Mouse (Mus musculus): ENCODE measurements around the gene Homer3. TPM values are rescaled to one million over a fixed set of nuclear protein-coding genes. Genes with fewer than 3 reads are reported as not detected.

The Homer3 gene
- polyA plus RNA-seq, 2 experiments, result 38.2 to 81.2 TPM

DNA sequence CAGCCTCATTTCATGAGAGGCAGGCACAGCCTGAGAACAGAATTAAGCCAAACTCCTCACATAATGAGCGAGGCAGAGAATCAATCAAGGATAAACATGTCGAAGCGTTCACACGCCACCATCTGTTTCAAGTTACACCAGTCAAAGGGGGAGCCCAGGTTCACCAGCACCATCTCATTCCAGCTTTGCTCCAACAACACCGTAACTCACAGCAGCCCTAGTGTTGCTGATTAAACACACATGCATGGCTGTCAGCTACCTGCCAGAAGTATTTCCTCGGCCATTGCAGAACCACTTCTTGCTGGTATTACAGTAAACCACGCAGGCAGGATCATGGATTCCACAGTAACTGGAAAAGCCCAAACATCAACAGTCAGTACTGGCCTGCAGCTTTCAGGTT lies 60.4 kb downstream of the Homer3 start:
- no peak for TF ChIP-seq POLR2A (IDR thresholded peaks at IDR 0.05; ENCODE audit: borderline replicate concordance, extremely low read depth, insufficient read depth, insufficient read length)
- ATAC-seq (ENCODE audit: low FRiP score, low read depth) (no peak), DNase-seq (ENCODE audit: low spot score) (no peak)
- Histone ChIP-seq H3K4me2 (replicated peaks; ENCODE audit: low read depth, low read length, severe bottlenecking) (no peak overlapping the region), H3K4me1 (ENCODE audit: control insufficient read depth, insufficient read depth, low read length) (peaks cover 11% of the 10 kb centered on the region; the same call in 1 of the 2 replicates), H3K27ac (replicated peaks; ENCODE audit: low read depth, low read length) (no peak overlapping the region), H3K36me3 (ENCODE audit: control insufficient read depth, insufficient read depth, low read length) (peaks cover 70% of the 10 kb centered on the region), H3K27me3 (ENCODE audit: control insufficient read depth, insufficient read depth, low read length) (no peaks in the 10 kb centered on the region), H3K4me3 (replicated peaks; ENCODE audit: low read length) (no peak overlapping the region), H3K9ac (ENCODE audit: low read depth, low read length, severe bottlenecking) (no peak overlapping the region), H3K9me3 (ENCODE audit: control insufficient read depth, low read length) (no peaks in the 10 kb centered on the region)
- 26% methylated on average over 7 of the region's 7 CpGs for WGBS

- Histone ChIP-seq H3K36me3 (ENCODE audit: control insufficient read depth, insufficient read depth, low read length) (peaks cover 69% of the 10 kb centered on the region), H3K9ac (ENCODE audit: low read depth, low read length, severe bottlenecking) (no peak overlapping the region), H3K9me3 (ENCODE audit: control insufficient read depth, low read length) (no peaks in the 10 kb centered on the region), H3K4me2 (replicated peaks; ENCODE audit: low read depth, low read length, severe bottlenecking) (no peak overlapping the region), H3K27me3 (ENCODE audit: control insufficient read depth, insufficient read depth, low read length) (no peaks in the 10 kb centered on the region), H3K4me1 (ENCODE audit: control insufficient read depth, insufficient read depth, low read length) (peaks cover 14% of the 10 kb centered on the region; the same call in 1 of the 2 replicates), H3K4me3 (replicated peaks; ENCODE audit: low read length) (no peak overlapping the region), H3K27ac (replicated peaks; ENCODE audit: low read depth, low read length) (0 out of 2 replicates have a peak overlapping the region, but pooled peaks have one; percentile 33)
- ATAC-seq (ENCODE audit: low FRiP score, low read depth) (peak; percentile 41; the same call in 1 of the 2 replicates), DNase-seq (ENCODE audit: low spot score) (peak; percentile 51)
- WGBS, result 41% methylated on average over 6 of the region's 6 CpGs
- TF ChIP-seq POLR2A (IDR thresholded peaks at IDR 0.05; ENCODE audit: borderline replicate concordance, extremely low read depth, insufficient read depth, insufficient read length), result no peak
Measured at GRCm38 (mm10) chr8:70343696-70344095, 61.1 kb downstream of the Homer3 start.

Other genes starting within 250 kb of the Homer3 start
- gene Mau2, start 240.1 kb upstream of the Homer3 start, polyA plus RNA-seq (2012; rRNA removed), result 85.5 and 124 TPM in 2 replicates
- gene Mau2, start 240.1 kb upstream of the Homer3 start, polyA plus RNA-seq (2014; fragmentation: Nextera tagmentation; extraction: Ambion mirVana), result 50.5 and 51.8 TPM in 2 replicates
- 21.3 and 25.4 TPM in 2 replicates for gene Sugp1, start 240.0 kb upstream of the Homer3 start, polyA plus RNA-seq (2012; rRNA removed)
- gene Sugp1, start 240.0 kb upstream of the Homer3 start, polyA plus RNA-seq (2014; fragmentation: Nextera tagmentation; extraction: Ambion mirVana), result 32.6 and 34.4 TPM in 2 replicates
- gene Tm6sf2, start 209.9 kb upstream of the Homer3 start, polyA plus RNA-seq (2012; rRNA removed), result 5.2 and 7.2 TPM in 2 replicates
- 0.54 and 1.2 TPM in 2 replicates for gene Tm6sf2, start 209.9 kb upstream of the Homer3 start, polyA plus RNA-seq (2014; fragmentation: Nextera tagmentation; extraction: Ambion mirVana)
- gene Hapln4, start 199.4 kb upstream of the Homer3 start, polyA plus RNA-seq (2012; rRNA removed), result 0.23 and 0.38 TPM in 2 replicates
- gene Hapln4, start 199.4 kb upstream of the Homer3 start, polyA plus RNA-seq (2014; fragmentation: Nextera tagmentation; extraction: Ambion mirVana), result 0.41 TPM in 1 of 2 replicates, not detected in the other
- 0.58 and 0.59 TPM in 2 replicates for gene Ncan, start 162.0 kb upstream of the Homer3 start, polyA plus RNA-seq (2012; rRNA removed)
- 0.25 and 0.48 TPM in 2 replicates for gene Ncan, start 162.0 kb upstream of the Homer3 start, polyA plus RNA-seq (2014; fragmentation: Nextera tagmentation; extraction: Ambion mirVana)
- gene Nr2c2ap, start 151.5 kb upstream of the Homer3 start, polyA plus RNA-seq (2012; rRNA removed), result 17.4 and 19.3 TPM in 2 replicates
- gene Nr2c2ap, start 151.5 kb upstream of the Homer3 start, polyA plus RNA-seq (2014; fragmentation: Nextera tagmentation; extraction: Ambion mirVana), result 18.3 and 20.8 TPM in 2 replicates
- gene Rfxank, start 143.7 kb upstream of the Homer3 start, polyA plus RNA-seq (2012; rRNA removed), result 33.5 and 38.6 TPM in 2 replicates
- gene Rfxank, start 143.7 kb upstream of the Homer3 start, polyA plus RNA-seq (2014; fragmentation: Nextera tagmentation; extraction: Ambion mirVana), result 17.6 and 17.8 TPM in 2 replicates
- gene Borcs8, start 143.3 kb upstream of the Homer3 start, polyA plus RNA-seq (2012; rRNA removed), result 84.2 and 89.1 TPM in 2 replicates
- gene Borcs8, start 143.3 kb upstream of the Homer3 start, polyA plus RNA-seq (2014; fragmentation: Nextera tagmentation; extraction: Ambion mirVana), result 61.4 and 61.8 TPM in 2 replicates
- gene Mef2b, start 143.1 kb upstream of the Homer3 start, polyA plus RNA-seq (2012; rRNA removed), result 0.67 and 0.82 TPM in 2 replicates
- gene Mef2b, start 143.1 kb upstream of the Homer3 start, polyA plus RNA-seq (2014; fragmentation: Nextera tagmentation; extraction: Ambion mirVana), result 0.37 TPM in 1 of 2 replicates, not detected in the other
- gene Tmem161a, start 110.5 kb upstream of the Homer3 start, polyA plus RNA-seq (2012; rRNA removed), result 151 and 303 TPM in 2 replicates
- gene Tmem161a, start 110.5 kb upstream of the Homer3 start, polyA plus RNA-seq (2014; fragmentation: Nextera tagmentation; extraction: Ambion mirVana), result 49.9 and 54.9 TPM in 2 replicates
- 23.6 and 27.9 TPM in 2 replicates for gene Slc25a42, start 70.5 kb upstream of the Homer3 start, polyA plus RNA-seq (2012; rRNA removed)
- 3.6 and 4.1 TPM in 2 replicates for gene Slc25a42, start 70.5 kb upstream of the Homer3 start, polyA plus RNA-seq (2014; fragmentation: Nextera tagmentation; extraction: Ambion mirVana)
- 78.7 and 84.4 TPM in 2 replicates for gene Sugp2, start 48.6 kb upstream of the Homer3 start, polyA plus RNA-seq (2012; rRNA removed)
- 30.6 and 33.8 TPM in 2 replicates for gene Sugp2, start 48.6 kb upstream of the Homer3 start, polyA plus RNA-seq (2014; fragmentation: Nextera tagmentation; extraction: Ambion mirVana)
- 35.0 and 42.3 TPM in 2 replicates for gene Armc6, start 48.4 kb upstream of the Homer3 start, polyA plus RNA-seq (2012; rRNA removed)
- 22.8 and 26.8 TPM in 2 replicates for gene Armc6, start 48.4 kb upstream of the Homer3 start, polyA plus RNA-seq (2014; fragmentation: Nextera tagmentation; extraction: Ambion mirVana)
- gene Ddx49, start 19.7 kb downstream of the Homer3 start, polyA plus RNA-seq (2012; rRNA removed), result 58.1 and 66.2 TPM in 2 replicates
- gene Ddx49, start 19.7 kb downstream of the Homer3 start, polyA plus RNA-seq (2014; fragmentation: Nextera tagmentation; extraction: Ambion mirVana), result 52.9 and 55.4 TPM in 2 replicates
- gene Cope, start 19.7 kb downstream of the Homer3 start, polyA plus RNA-seq (2012; rRNA removed), result 379 and 443 TPM in 2 replicates
- gene Cope, start 19.7 kb downstream of the Homer3 start, polyA plus RNA-seq (2014; fragmentation: Nextera tagmentation; extraction: Ambion mirVana), result 340 and 371 TPM in 2 replicates
- gene Cers1, start 32.9 kb downstream of the Homer3 start, polyA plus RNA-seq (2012; rRNA removed), result 12.4 and 22.0 TPM in 2 replicates
- 12.0 and 12.9 TPM in 2 replicates for gene Cers1, start 32.9 kb downstream of the Homer3 start, polyA plus RNA-seq (2014; fragmentation: Nextera tagmentation; extraction: Ambion mirVana)
- 5.4 and 5.7 TPM in 2 replicates for gene Gdf1, start 47.0 kb downstream of the Homer3 start, polyA plus RNA-seq (2012; rRNA removed)
- gene Gdf1, start 47.0 kb downstream of the Homer3 start, polyA plus RNA-seq (2014; fragmentation: Nextera tagmentation; extraction: Ambion mirVana), result 1.2 TPM in 2 replicates
- 39.0 and 47.6 TPM in 2 replicates for gene Upf1, start 70.5 kb downstream of the Homer3 start, polyA plus RNA-seq (2012; rRNA removed)
- gene Upf1, start 70.5 kb downstream of the Homer3 start, polyA plus RNA-seq (2014; fragmentation: Nextera tagmentation; extraction: Ambion mirVana), result 22.3 and 25.5 TPM in 2 replicates
- gene Comp, start 90.7 kb downstream of the Homer3 start, polyA plus RNA-seq (2012; rRNA removed), result 136 and 173 TPM in 2 replicates
- 36.7 and 46.3 TPM in 2 replicates for gene Comp, start 90.7 kb downstream of the Homer3 start, polyA plus RNA-seq (2014; fragmentation: Nextera tagmentation; extraction: Ambion mirVana)
- 37.8 and 58.5 TPM in 2 replicates for gene Crtc1, start 156.8 kb downstream of the Homer3 start, polyA plus RNA-seq (2012; rRNA removed)
- gene Crtc1, start 156.8 kb downstream of the Homer3 start, polyA plus RNA-seq (2014; fragmentation: Nextera tagmentation; extraction: Ambion mirVana), result 26.3 and 31.1 TPM in 2 replicates
- gene Klhl26, start 194.1 kb downstream of the Homer3 start, polyA plus RNA-seq (2012; rRNA removed), result 48.7 and 72.6 TPM in 2 replicates
- 24.2 and 28.6 TPM in 2 replicates for gene Klhl26, start 194.1 kb downstream of the Homer3 start, polyA plus RNA-seq (2014; fragmentation: Nextera tagmentation; extraction: Ambion mirVana)
- 13.1 and 17.7 TPM in 2 replicates for gene Tmem59l, start 204.5 kb downstream of the Homer3 start, polyA plus RNA-seq (2012; rRNA removed)
- gene Tmem59l, start 204.5 kb downstream of the Homer3 start, polyA plus RNA-seq (2014; fragmentation: Nextera tagmentation; extraction: Ambion mirVana), result 15.7 and 17.5 TPM in 2 replicates
- 98.9 and 127 TPM in 2 replicates for gene Crlf1, start 210.3 kb downstream of the Homer3 start, polyA plus RNA-seq (2012; rRNA removed)
- 91.5 and 103 TPM in 2 replicates for gene Crlf1, start 210.3 kb downstream of the Homer3 start, polyA plus RNA-seq (2014; fragmentation: Nextera tagmentation; extraction: Ambion mirVana)
- 154 and 175 TPM in 2 replicates for gene Rex1bd, start 223.9 kb downstream of the Homer3 start, polyA plus RNA-seq (2012; rRNA removed)
- gene Rex1bd, start 223.9 kb downstream of the Homer3 start, polyA plus RNA-seq (2014; fragmentation: Nextera tagmentation; extraction: Ambion mirVana), result 152 and 156 TPM in 2 replicates
- 1,215 and 1,844 TPM in 2 replicates for gene Uba52, start 228.0 kb downstream of the Homer3 start, polyA plus RNA-seq (2012; rRNA removed)
- 1,031 and 1,113 TPM in 2 replicates for gene Uba52, start 228.0 kb downstream of the Homer3 start, polyA plus RNA-seq (2014; fragmentation: Nextera tagmentation; extraction: Ambion mirVana)
- 363 and 431 TPM in 2 replicates for gene Fkbp8, start 244.9 kb downstream of the Homer3 start, polyA plus RNA-seq (2012; rRNA removed)
- 219 and 248 TPM in 2 replicates for gene Fkbp8, start 244.9 kb downstream of the Homer3 start, polyA plus RNA-seq (2014; fragmentation: Nextera tagmentation; extraction: Ambion mirVana)
- gene Kxd1, start 245.1 kb downstream of the Homer3 start, polyA plus RNA-seq (2012; rRNA removed), result 52.5 and 61.0 TPM in 2 replicates
- gene Kxd1, start 245.1 kb downstream of the Homer3 start, polyA plus RNA-seq (2014; fragmentation: Nextera tagmentation; extraction: Ambion mirVana), result 60.3 and 61.7 TPM in 2 replicates